Mouse (Mus musculus) heart, embryonic 12.5 days (tissue): ENCODE results near the gene Chrm3. TPM values are rescaled to one million over a fixed set of nuclear protein-coding genes. Genes with fewer than 3 reads are reported as not detected.

ENCODE experiments used
- ATAC-seq: fragments of 200-750 bp; cut with Nextera tagmentation; 2 replicates; pipeline ENCODE4 v1.8.0; 2017; ENCODE audit warnings: moderate TSS enrichment, moderate library complexity; ENCODE audit not compliant: insufficient number of reproducible peaks, low FRiP score
- H3K27ac ChIP-seq: fragments of 300-500 bp; sonication (generic); 2 replicates; pipeline ENCODE4 v1.5.1; 2016; ENCODE audit warnings: mild to moderate bottlenecking, moderate library complexity; ENCODE audit not compliant: poor library complexity, severe bottlenecking
- H3K27me3 ChIP-seq: fragments of 300-500 bp; sonication (generic); replicated peaks from 2 replicates; pipeline ENCODE4 v1.6.1; 2016; ENCODE audit warnings: mild to moderate bottlenecking, moderate library complexity
- H3K36me3 ChIP-seq: fragments of 300-500 bp; sonication (generic); 2 replicates; pipeline ENCODE4 v1.6.1; 2016; ENCODE audit warnings: mild to moderate bottlenecking, moderate library complexity
- H3K4me1 ChIP-seq: fragments of 300-500 bp; sonication (generic); replicated peaks from 2 replicates; pipeline ENCODE4 v1.6.1; 2016; ENCODE audit warnings: mild to moderate bottlenecking
- H3K4me2 ChIP-seq: fragments of 300-500 bp; sonication (generic); 2 replicates; pipeline ENCODE4 v1.6.1; 2016; ENCODE audit warnings: mild to moderate bottlenecking, moderate library complexity
- H3K4me3 ChIP-seq: fragments of 300-500 bp; sonication (generic); 2 replicates; pipeline ENCODE4 v1.5.1; 2016; ENCODE audit warnings: mild to moderate bottlenecking
- H3K9ac ChIP-seq: fragments of 300-500 bp; sonication (generic); 2 replicates; pipeline ENCODE4 v1.6.1; 2016; ENCODE audit warnings: mild to moderate bottlenecking, moderate library complexity
- H3K9me3 ChIP-seq: fragments of 300-500 bp; sonication (generic); replicated peaks from 2 replicates; pipeline ENCODE4 v1.6.1; 2016; ENCODE audit warnings: mild to moderate bottlenecking, moderate library complexity
- WGBS: fragments of 180-500 bp; shearing (Covaris S2); methylation state at CpG from one replicate; pipeline ENCODE4 v1.1.7; 2016; 5-methylcytosine and 5-hydroxymethylcytosine counted together
- polyA plus RNA-seq: library from polyadenylated mRNA; unstranded; fragments of >200 nt; fragmentation: Nextera tagmentation; extraction: Ambion mirVana; gene quantifications from 2 replicates; pipeline ENCODE4 v1.2.1, GENCODE M21; 2016

Chrm3 gene
- polyA plus RNA-seq, 1 experiment from 2014 or later = 0.61 TPM

DNA sequence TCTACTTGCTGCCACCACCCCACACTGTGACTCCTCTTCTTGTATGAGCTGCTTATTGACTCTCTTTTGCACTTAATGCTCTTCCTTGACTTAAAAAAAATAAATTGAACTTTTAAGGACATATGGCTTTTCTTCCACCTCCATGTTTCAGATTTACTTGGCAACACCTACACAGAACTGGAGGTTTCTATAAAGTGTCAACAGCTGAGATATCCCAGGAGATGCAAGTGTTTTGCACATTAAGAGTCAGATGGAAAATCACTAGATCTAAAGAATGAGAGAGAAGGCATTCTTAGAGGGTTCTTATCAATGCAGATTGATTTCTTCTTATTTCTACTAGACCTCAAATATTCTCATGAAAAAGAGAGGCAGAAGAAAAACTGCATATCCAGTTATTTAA, 197.3 kb downstream of the Chrm3 start:
- no peak overlapping the region for H3K27ac ChIP-seq
- H3K36me3 ChIP-seq = no peaks in the 10 kb centered on the region
- H3K4me1 ChIP-seq = no peaks in the 10 kb centered on the region
- H3K9me3 ChIP-seq = no peaks in the 10 kb centered on the region
- H3K27me3 ChIP-seq = no peaks in the 10 kb centered on the region
- no peak overlapping the region for H3K4me2 ChIP-seq
- H3K4me3 ChIP-seq = no peak overlapping the region
- H3K9ac ChIP-seq = no peak overlapping the region
- ATAC-seq = no peak

DNA sequence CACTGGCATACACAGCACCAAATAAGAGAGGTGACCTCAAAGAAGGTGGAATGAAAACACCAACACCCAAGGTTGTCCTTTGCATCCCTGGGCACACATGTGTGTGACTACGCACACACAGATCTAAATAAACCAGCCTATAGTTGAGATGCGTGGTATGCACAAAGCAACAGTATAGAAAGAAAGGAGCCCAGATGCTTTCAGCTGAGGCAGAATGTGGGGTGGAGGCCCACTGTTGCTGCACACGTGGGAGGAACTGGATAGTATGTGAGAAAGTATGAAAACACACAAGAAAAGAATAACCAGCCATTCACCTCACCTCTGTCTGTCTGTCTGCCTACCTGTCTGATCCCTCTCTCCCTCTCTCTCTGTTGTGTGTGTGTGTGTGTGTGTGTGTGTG, 203.2 kb downstream of the Chrm3 start:
- WGBS = 81% methylated on average over 3 of the region's 3 CpGs
- Histone ChIP-seq H3K4me3 (no peak overlapping the region), H3K9me3 (no peaks in the 10 kb centered on the region), H3K27me3 (no peaks in the 10 kb centered on the region), H3K9ac (no peak overlapping the region), H3K4me1 (no peaks in the 10 kb centered on the region), H3K36me3 (no peaks in the 10 kb centered on the region), H3K4me2 (no peak overlapping the region), H3K27ac (no peak overlapping the region)
- ATAC-seq = no peak

DNA sequence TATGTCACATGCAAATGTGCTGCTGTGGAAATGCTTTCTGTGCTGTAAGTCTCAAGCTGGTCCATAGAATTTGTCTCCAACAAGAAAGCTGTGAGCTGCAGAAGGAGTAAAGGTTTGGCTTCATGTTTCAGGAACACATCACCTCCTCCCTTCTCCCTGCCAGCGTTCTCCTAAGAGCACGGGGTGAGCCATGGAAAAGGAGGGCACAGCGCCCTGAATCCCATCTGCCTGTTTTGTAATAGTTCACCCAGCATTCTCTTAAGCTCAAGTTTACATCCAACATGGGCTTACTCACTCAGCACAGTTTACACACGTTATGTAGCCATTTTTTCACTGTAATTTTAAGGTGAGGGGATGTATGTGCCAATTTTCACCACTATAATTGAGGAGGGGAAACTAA, 220.1 kb downstream of the Chrm3 start:
- WGBS = 77% methylated on average over 4 of the region's 4 CpGs
- ATAC-seq = no peak

DNA sequence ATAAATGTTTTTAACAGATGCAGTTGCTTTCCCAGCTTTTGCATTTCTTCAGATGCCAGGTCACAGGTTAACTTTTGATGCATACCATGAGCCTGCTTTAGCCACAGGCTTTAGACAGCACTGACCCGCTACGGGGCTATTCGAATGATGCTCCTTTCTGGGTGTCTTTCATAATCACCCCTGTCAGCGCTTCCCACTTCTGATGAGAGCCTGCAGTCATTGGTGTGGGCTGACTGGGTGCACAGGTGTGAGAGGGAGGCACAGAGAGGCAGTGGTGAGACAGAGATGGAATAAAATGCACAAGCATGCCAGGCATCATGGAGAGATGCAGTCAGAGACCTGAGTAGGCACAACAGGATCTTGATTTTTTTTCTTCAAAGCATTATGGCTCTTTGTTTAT, 221.8 kb downstream of the Chrm3 start:
- no peaks in the 10 kb centered on the region for H3K27me3 ChIP-seq
- no peak overlapping the region for H3K27ac ChIP-seq
- no peak overlapping the region for H3K4me3 ChIP-seq
- H3K36me3 ChIP-seq = no peaks in the 10 kb centered on the region
- H3K9ac ChIP-seq = no peak overlapping the region
- no peak overlapping the region for H3K4me2 ChIP-seq
- H3K9me3 ChIP-seq = no peaks in the 10 kb centered on the region
- no peak for ATAC-seq
- 82% methylated on average over 4 of the region's 4 CpGs for WGBS
- H3K4me1 ChIP-seq = no peaks in the 10 kb centered on the region

More for the DNA sequence above, 220.1 kb downstream of the Chrm3 start:
- Histone ChIP-seq H3K36me3 (no peaks in the 10 kb centered on the region), H3K4me3 (no peak overlapping the region), H3K27ac (no peak overlapping the region), H3K9me3 (no peaks in the 10 kb centered on the region), H3K4me2 (no peak overlapping the region), H3K27me3 (no peaks in the 10 kb centered on the region), H3K4me1 (no peaks in the 10 kb centered on the region), H3K9ac (no peak overlapping the region)

DNA sequence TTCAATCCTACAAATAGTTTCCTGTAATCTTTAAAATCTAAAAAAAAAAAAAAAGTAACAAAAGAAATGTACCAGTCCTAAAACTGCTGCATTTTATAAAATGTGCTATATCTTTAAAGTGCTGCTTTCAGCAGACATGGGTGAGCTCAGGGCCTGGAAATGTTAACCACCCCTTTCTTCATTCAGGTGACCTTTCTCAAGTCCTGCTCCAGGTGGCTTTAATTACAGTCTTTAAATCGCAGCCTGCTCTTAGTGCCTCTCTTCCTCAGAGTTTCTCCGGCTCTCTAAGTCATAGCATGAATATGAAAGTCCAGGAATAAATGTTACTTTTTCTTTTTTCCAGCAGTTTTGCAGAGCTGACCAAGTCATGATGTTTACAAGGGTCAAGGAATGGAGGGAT, 229.6 kb downstream of the Chrm3 start:
- Histone ChIP-seq H3K9me3 (no peaks in the 10 kb centered on the region), H3K4me3 (no peak overlapping the region), H3K4me1 (no peaks in the 10 kb centered on the region), H3K4me2 (no peak overlapping the region), H3K36me3 (no peaks in the 10 kb centered on the region), H3K27ac (no peak overlapping the region), H3K27me3 (no peaks in the 10 kb centered on the region), H3K9ac (no peak overlapping the region)
- no peak for ATAC-seq
- 61% methylated on average over 2 of the region's 2 CpGs for WGBS

DNA sequence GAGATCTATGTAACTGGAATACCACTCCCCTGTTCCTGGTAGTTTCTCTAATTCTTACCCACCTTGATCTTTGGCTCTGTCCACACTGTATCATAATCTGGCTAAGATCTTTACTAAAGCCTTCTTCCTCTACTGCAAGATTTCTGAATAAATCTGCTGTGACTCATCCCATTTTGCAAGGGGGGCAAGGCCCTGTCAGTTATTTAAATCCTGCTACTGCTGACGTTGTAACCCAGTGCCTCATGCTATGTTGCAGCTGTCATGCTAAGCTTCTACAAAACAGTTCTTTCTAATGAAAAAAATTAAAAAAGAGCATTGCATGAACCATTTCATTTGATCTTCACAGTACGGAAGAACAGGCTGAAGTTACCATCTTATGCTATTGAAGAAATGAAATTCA, 248.4 kb downstream of the Chrm3 start:
- H3K4me1 ChIP-seq = no peaks in the 10 kb centered on the region
- H3K4me2 ChIP-seq = no peak overlapping the region
- no peaks in the 10 kb centered on the region for H3K9me3 ChIP-seq
- H3K9ac ChIP-seq = no peak overlapping the region
- no peaks in the 10 kb centered on the region for H3K27me3 ChIP-seq
- no peak overlapping the region for H3K4me3 ChIP-seq
- ATAC-seq = no peak
- H3K36me3 ChIP-seq = no peaks in the 10 kb centered on the region
- H3K27ac ChIP-seq = no peak overlapping the region
- 73% methylated on average over 2 of the region's 2 CpGs for WGBS

DNA sequence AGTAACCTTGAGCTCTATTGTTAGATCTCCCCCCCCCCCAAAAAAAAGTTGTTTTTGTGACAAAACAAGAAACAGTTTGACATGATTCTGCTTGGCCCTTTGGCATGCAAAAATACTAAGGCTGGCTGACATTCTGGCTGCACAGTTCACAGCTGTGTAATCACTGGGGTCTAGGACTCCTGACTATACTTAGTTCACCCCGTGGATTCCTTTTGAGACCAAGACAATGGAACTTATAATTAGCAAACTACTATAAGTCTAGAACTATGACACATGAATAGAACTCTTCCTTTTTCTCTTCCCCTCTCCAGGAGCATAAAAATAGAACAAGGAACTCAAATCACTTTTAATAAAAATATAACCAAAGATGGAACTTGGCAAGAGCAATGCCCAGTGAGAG, 251.1 kb downstream of the Chrm3 start:
- H3K36me3 ChIP-seq = no peaks in the 10 kb centered on the region
- H3K4me3 ChIP-seq = no peak overlapping the region
- 45% methylated on average over 1 of the region's 1 CpGs for WGBS
- no peak overlapping the region for H3K27ac ChIP-seq
- no peak for ATAC-seq
- H3K4me1 ChIP-seq = no peaks in the 10 kb centered on the region
- H3K9me3 ChIP-seq = no peaks in the 10 kb centered on the region
- H3K27me3 ChIP-seq = no peaks in the 10 kb centered on the region
- no peak overlapping the region for H3K4me2 ChIP-seq
- no peak overlapping the region for H3K9ac ChIP-seq

DNA sequence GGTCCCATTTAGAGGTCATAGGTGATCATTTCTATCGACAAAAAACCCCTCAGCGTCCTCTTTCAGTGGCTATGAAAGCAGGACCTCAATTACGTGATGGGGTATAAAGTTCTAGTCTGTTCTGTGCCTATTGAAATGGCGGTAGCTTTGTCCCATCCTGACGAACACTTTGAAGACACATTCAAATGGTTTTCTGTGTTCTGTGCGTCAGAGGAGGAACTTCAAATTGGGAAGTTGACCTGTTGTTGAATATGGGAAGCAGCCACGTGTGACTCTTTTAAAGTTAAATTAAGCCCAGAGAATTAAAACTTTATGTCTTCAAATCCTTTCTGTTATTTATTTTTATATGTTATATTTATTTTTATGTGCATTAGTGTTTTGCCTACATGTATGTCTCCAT, 253.3 kb downstream of the Chrm3 start:
- Histone ChIP-seq H3K9me3 (no peaks in the 10 kb centered on the region), H3K4me2 (no peak overlapping the region), H3K27me3 (no peaks in the 10 kb centered on the region), H3K36me3 (no peaks in the 10 kb centered on the region), H3K4me1 (no peaks in the 10 kb centered on the region), H3K9ac (no peak overlapping the region), H3K27ac (no peak overlapping the region), H3K4me3 (no peak overlapping the region)
- no peak for ATAC-seq
- 78% methylated on average over 7 of the region's 7 CpGs for WGBS

DNA sequence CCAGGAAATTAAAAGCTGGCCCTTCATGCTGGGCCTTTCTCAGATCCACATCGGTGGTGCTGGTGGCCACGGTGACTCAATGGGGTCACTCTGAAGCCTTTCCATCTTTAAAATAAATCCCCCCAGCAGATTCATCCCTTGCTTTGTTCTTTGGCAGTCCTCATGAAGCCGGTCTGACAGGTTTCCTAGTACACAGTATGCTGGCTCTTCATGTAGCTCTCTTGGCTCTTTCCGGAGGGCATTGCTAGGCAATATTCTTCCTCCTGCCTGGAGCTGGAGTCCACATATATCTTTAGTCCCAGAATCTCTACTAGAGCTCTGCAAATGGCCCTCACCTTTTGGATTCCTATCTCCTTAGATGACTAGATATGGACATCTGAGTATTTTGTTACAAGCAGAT, 269.9 kb downstream of the Chrm3 start:
- no peaks in the 10 kb centered on the region for H3K27me3 ChIP-seq
- no peak overlapping the region for H3K27ac ChIP-seq
- no peaks in the 10 kb centered on the region for H3K9me3 ChIP-seq
- no peak overlapping the region for H3K4me3 ChIP-seq
- no peak overlapping the region for H3K4me2 ChIP-seq
- H3K9ac ChIP-seq = no peak overlapping the region
- no peak for ATAC-seq
- H3K4me1 ChIP-seq = no peaks in the 10 kb centered on the region
- no peaks in the 10 kb centered on the region for H3K36me3 ChIP-seq
- WGBS = 85% methylated on average over 4 of the region's 4 CpGs

DNA sequence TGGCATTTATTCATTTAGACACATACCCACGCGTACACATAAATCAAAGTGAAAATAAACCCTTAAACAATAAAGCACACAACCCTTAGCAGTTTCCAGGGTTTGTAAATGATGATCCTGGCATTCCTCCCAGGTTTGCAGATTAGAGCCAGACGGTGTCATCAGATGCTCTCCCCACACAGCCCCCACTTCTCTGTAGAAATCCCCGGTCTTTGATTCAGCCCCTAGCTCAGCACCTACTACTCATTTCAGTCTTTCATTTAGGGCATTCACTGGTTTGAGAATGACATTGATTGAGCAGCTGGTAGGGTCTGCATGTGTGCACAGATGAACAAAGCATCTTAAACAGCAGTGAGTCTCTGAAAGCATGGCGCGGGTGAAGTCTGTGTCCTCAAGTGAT, 274.3 kb downstream of the Chrm3 start:
- WGBS = 82% methylated on average over 6 of the region's 6 CpGs

DNA sequence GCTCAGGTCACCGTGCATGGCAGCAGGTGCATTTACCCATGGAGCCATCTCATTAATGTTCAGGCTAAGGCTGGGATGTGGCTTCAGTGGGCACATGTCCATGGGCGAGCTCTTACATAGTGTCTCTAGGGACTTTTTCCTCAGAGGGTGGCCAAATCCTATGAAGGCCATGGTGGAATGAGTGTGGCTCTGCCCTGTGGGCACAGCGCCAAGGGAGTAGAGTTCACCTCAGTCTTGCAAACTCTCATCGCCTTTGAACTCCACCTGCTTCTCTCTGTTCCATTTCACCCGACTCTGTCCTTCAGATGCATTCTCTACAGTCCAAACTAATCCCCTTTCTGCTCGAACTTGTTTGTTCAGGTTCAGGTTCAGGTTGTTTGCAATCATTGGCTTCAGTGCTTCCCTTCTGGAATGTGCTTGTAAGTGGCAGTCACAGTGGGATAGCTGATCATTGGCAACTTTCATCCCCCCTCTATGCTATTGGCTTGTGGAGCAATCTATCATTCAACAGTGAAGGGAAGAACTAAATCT, 278.7 kb downstream of the Chrm3 start:
- no peak overlapping the region for H3K9ac ChIP-seq
- no peaks in the 10 kb centered on the region for H3K9me3 ChIP-seq
- no peak for ATAC-seq
- no peak overlapping the region for H3K27ac ChIP-seq
- no peaks in the 10 kb centered on the region for H3K27me3 ChIP-seq
- no peak overlapping the region for H3K4me3 ChIP-seq
- H3K4me1 ChIP-seq = no peaks in the 10 kb centered on the region
- no peaks in the 10 kb centered on the region for H3K36me3 ChIP-seq
- no peak overlapping the region for H3K4me2 ChIP-seq
- 77% methylated on average over 6 of the region's 6 CpGs for WGBS

More for the DNA sequence above, 274.3 kb downstream of the Chrm3 start:
- Histone ChIP-seq H3K9me3 (no peaks in the 10 kb centered on the region), H3K4me3 (no peak overlapping the region), H3K9ac (no peak overlapping the region), H3K4me2 (no peak overlapping the region), H3K27me3 (no peaks in the 10 kb centered on the region), H3K27ac (no peak overlapping the region), H3K36me3 (no peaks in the 10 kb centered on the region), H3K4me1 (no peaks in the 10 kb centered on the region)
- no peak for ATAC-seq

DNA sequence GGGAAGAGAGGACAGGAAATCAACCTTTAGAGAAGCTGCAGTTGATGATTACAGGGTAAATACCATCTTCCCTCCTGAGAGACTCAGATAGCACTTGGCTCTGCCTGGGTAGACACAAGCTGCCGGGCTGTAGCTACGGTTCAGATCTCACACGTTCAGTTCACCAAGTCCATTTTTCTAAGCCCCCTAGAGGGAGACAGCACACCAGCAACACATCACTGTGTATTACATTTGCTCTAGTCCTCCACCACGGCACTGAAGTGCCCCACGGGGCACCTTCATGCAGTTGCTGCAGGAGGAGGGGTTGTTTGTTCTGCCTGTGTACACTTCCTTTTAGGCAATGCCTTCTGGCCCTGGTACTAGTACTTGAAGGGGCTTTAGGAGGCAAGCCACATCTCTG, 289.5 kb downstream of the Chrm3 start:
- Histone ChIP-seq H3K9me3 (no peaks in the 10 kb centered on the region), H3K27ac (no peak overlapping the region), H3K4me1 (no peaks in the 10 kb centered on the region), H3K36me3 (no peaks in the 10 kb centered on the region), H3K4me2 (no peak overlapping the region), H3K4me3 (no peak overlapping the region), H3K27me3 (no peaks in the 10 kb centered on the region), H3K9ac (no peak overlapping the region)
- 25% methylated on average over 5 of the region's 5 CpGs for WGBS
- peak; percentile 53; the same call in 1 of the 2 replicates for ATAC-seq
